Mouse (Mus musculus) central nervous system, embryonic 18 days (tissue): ENCODE results near the gene Cmbl. TPM values are rescaled to one million over a fixed set of nuclear protein-coding genes. Genes with fewer than 3 reads are reported as not detected.

ENCODE experiments used
- polyA plus RNA-seq: library from polyadenylated mRNA; depleted of rRNA; stranded (reverse); fragments of >200 nt; gene quantifications from 2 replicates; pipeline ENCODE4 v1.2.3, GENCODE M21; 2012; rRNA removed

The Cmbl gene
- 17.4 and 18.8 TPM in 2 replicates for polyA plus RNA-seq

DNA sequence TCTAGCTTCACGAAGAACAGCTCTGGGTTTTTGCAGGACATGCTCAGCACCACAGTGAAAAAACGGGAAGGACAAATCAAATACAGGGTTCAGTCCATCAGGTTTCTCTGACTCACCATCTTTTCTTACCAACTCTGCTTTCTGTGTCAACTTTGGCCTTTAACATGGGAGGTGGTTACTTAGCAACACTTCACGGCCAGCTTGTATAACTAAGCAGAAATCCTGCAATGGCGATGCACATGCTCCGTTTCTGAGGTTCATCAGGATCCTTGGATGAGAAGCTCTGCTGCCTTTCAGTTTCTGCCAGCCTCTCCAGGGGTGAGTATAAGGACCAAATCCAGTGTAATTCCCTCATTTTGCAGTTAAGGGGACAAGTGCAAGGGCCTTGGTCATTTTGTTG, at the start of gene Cmbl:
TSS of gene Cmbl (plus strand) at position 206 of the 400 bp plus-strand sequence.

DNA sequence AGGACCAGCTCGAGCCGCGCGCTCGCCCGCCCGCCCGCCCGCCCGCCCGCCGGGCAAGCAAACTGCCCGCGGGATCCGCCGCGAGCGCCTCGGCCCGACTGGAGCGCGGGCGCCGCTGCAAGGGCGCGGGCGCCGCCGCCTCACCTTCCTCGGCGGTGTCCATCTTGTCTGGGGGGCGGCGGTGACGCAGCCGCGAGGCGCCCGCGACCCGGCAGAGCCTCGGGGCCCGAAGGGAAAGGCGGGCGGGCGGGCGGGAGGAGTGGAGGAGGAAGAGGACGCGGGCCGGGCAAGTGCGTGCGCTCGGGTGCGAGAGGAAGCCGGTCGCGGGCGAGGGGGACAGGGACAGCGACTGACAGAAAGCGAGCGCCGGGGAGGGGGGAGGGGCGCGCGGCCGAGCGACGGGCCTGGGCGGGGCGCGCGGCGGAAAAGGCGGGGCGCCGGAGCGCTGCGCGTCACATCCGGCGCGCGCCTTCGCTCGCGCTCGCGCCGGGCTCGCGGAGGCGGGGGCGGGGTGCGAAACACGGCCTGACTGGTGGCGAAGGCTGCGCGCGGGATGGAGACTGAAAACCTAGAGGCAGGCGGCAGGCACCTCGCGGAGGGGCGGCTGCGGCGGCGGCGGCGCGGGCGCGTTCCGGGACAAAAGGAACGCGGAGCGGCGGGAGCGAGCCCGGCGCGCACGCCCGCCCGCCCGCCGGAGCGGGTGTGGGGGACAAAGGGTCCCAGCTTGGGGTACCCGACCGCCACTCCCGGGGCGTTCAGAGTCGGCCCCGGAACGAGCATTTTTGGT, 34.3 kb upstream of the Cmbl start, which contains the start of gene March6:
TSS of gene March6 (minus strand) at position 395 of the 787 bp plus-strand sequence.

GRCm38 (mm10) chr15:31601646-31602374, 36.6 kb downstream of the Cmbl start, which contains the start of the genes Cct5 and Fam173b:
Cct5 (minus strand) TSS chr15:31601804.
Fam173b (plus strand) TSS chr15:31601852.

Other genes with a start within 250 kb of the Cmbl start
- gene Ankrd33b, start 197.7 kb upstream of the Cmbl start, polyA plus RNA-seq = 0.43 and 0.44 TPM in 2 replicates
- gene Ropn1l, start 111.7 kb upstream of the Cmbl start, polyA plus RNA-seq = 1.3 and 1.5 TPM in 2 replicates
- gene March6, start 34.3 kb upstream of the Cmbl start, polyA plus RNA-seq = 90.0 and 92.4 TPM in 2 replicates
- gene Cct5, start 36.4 kb downstream of the Cmbl start, polyA plus RNA-seq = 369 and 395 TPM in 2 replicates
- 12.1 and 13.6 TPM in 2 replicates for gene Fam173b, start 36.5 kb downstream of the Cmbl start, polyA plus RNA-seq